Mouse (Mus musculus): ENCODE results near the gene Gm9918. TPM values are rescaled to one million over a fixed set of nuclear protein-coding genes. Genes with fewer than 3 reads are reported as not detected.

Gm9918 gene
- polyA plus RNA-seq, 1 experiment from 2014 or later, result 0.57 TPM

GRCm38 (mm10) chr15:102282463-102283292 lies 12.3 kb downstream of the Gm9918 start:
- no peaks in the 10 kb centered on the region for H3K27me3 ChIP-seq (ENCODE audit: control insufficient read depth, insufficient read depth, low read depth, low read length)
- H3K9ac ChIP-seq (ENCODE audit: low read length), result no peak overlapping the region
- peaks cover 15% of the 10 kb centered on the region for H3K4me1 ChIP-seq (replicated peaks; ENCODE audit: control insufficient read depth, insufficient read depth, low read length)
- no peaks in the 10 kb centered on the region for H3K9me3 ChIP-seq (ENCODE audit: control insufficient read depth, low read length)
- peaks cover 5% of the 10 kb centered on the region for H3K36me3 ChIP-seq (ENCODE audit: control insufficient read depth, insufficient read depth, low read length)
- 73% methylated on average over 8 of the region's 8 CpGs for WGBS
- no peak overlapping the region for H3K27ac ChIP-seq (ENCODE audit: low read length)
- ATAC-seq (ENCODE audit: low read depth), result no peak
- H3K4me2 ChIP-seq (ENCODE audit: low read depth, low read length), result no peak overlapping the region
- no peak overlapping the region for H3K4me3 ChIP-seq (ENCODE audit: low read length)

GRCm38 (mm10) chr15:102283648-102284047 lies 13.3 kb downstream of the Gm9918 start:
- no peaks in the 10 kb centered on the region for H3K27me3 ChIP-seq (ENCODE audit: control insufficient read depth, insufficient read depth, low read depth, low read length)
- H3K4me2 ChIP-seq (ENCODE audit: low read depth, low read length), result no peak overlapping the region
- H3K4me1 ChIP-seq (replicated peaks; ENCODE audit: control insufficient read depth, insufficient read depth, low read length), result peaks cover 15% of the 10 kb centered on the region
- 67% methylated on average over 3 of the region's 3 CpGs for WGBS
- H3K9ac ChIP-seq (ENCODE audit: low read length), result no peak overlapping the region
- no peak overlapping the region for H3K4me3 ChIP-seq (ENCODE audit: low read length)
- ATAC-seq (ENCODE audit: low read depth), result no peak
- H3K9me3 ChIP-seq (ENCODE audit: control insufficient read depth, low read length), result no peaks in the 10 kb centered on the region
- peaks cover 5% of the 10 kb centered on the region for H3K36me3 ChIP-seq (ENCODE audit: control insufficient read depth, insufficient read depth, low read length)
- no peak overlapping the region for H3K27ac ChIP-seq (ENCODE audit: low read length)

- 0 out of 2 replicates have a peak, but pooled peaks cover 2% of the 10 kb centered on the region for H3K4me1 ChIP-seq (replicated peaks; ENCODE audit: control insufficient read depth, insufficient read depth, low read length)
- no peak overlapping the region for H3K27ac ChIP-seq (ENCODE audit: low read length)
- peak; percentile 44; the same call in 1 of the 2 replicates for ATAC-seq (ENCODE audit: low read depth)
Measured at GRCm38 (mm10) chr15:102287395-102287794, 17.0 kb downstream of the Gm9918 start.

GRCm38 (mm10) chr15:102295633-102296367 lies 25.4 kb downstream of the Gm9918 start, which contains the start of gene Espl1:
Espl1 (plus strand) TSS chr15:102296266.
- peaks cover 5% of the 10 kb centered on the region; the same call in 1 of the 2 replicates for H3K4me1 ChIP-seq (replicated peaks; ENCODE audit: control insufficient read depth, insufficient read depth, low read length)
- peak within 1 kb of the TSS; percentile 36; the same call in 1 of the 2 replicates for H3K27ac ChIP-seq (ENCODE audit: low read length)
- peak within 1 kb of the TSS; percentile 89 for H3K4me2 ChIP-seq (ENCODE audit: low read depth, low read length)
- no peaks in the 10 kb centered on the region for H3K27me3 ChIP-seq (ENCODE audit: control insufficient read depth, insufficient read depth, low read depth, low read length)
- ATAC-seq (ENCODE audit: low read depth), result peak; percentile 100
- WGBS, result 6% methylated on average over 25 of the region's 25 CpGs
- peak within 1 kb of the TSS; percentile 79 for H3K4me3 ChIP-seq (ENCODE audit: low read length)
- H3K9ac ChIP-seq (ENCODE audit: low read length), result peak within 1 kb of the TSS; percentile 78
- H3K9me3 ChIP-seq (ENCODE audit: control insufficient read depth, low read length), result no peaks in the 10 kb centered on the region
- peaks cover 15% of the 10 kb centered on the region for H3K36me3 ChIP-seq (ENCODE audit: control insufficient read depth, insufficient read depth, low read length)

More at GRCm38 (mm10) chr15:102287395-102287794, 17.0 kb downstream of the Gm9918 start:
- H3K4me3 ChIP-seq (ENCODE audit: low read length), result no peak overlapping the region
- H3K9ac ChIP-seq (ENCODE audit: low read length), result no peak overlapping the region
- no peaks in the 10 kb centered on the region for H3K9me3 ChIP-seq (ENCODE audit: control insufficient read depth, low read length)
- no peak overlapping the region for H3K4me2 ChIP-seq (ENCODE audit: low read depth, low read length)
- no peaks in the 10 kb centered on the region for H3K36me3 ChIP-seq (ENCODE audit: control insufficient read depth, insufficient read depth, low read length)
- H3K27me3 ChIP-seq (ENCODE audit: control insufficient read depth, insufficient read depth, low read depth, low read length), result no peaks in the 10 kb centered on the region

- Histone ChIP-seq H3K4me1 (replicated peaks; ENCODE audit: control insufficient read depth, insufficient read depth, low read length) (peaks cover 5% of the 10 kb centered on the region; the same call in 1 of the 2 replicates), H3K9ac (ENCODE audit: low read length) (peak overlapping the region; percentile 78), H3K36me3 (ENCODE audit: control insufficient read depth, insufficient read depth, low read length) (peaks cover 20% of the 10 kb centered on the region), H3K4me3 (ENCODE audit: low read length) (peak overlapping the region; percentile 79), H3K4me2 (ENCODE audit: low read depth, low read length) (peak overlapping the region; percentile 89), H3K9me3 (ENCODE audit: control insufficient read depth, low read length) (no peaks in the 10 kb centered on the region), H3K27me3 (ENCODE audit: control insufficient read depth, insufficient read depth, low read depth, low read length) (no peaks in the 10 kb centered on the region), H3K27ac (ENCODE audit: low read length) (peak overlapping the region; percentile 36; the same call in 1 of the 2 replicates)
- 3% methylated on average over 24 of the region's 24 CpGs for WGBS
- peak; percentile 50 for ATAC-seq (ENCODE audit: low read depth)
Measured at GRCm38 (mm10) chr15:102296368-102297006, 26.1 kb downstream of the Gm9918 start.

- Histone ChIP-seq H3K9me3 (ENCODE audit: control insufficient read depth, low read length) (no peaks in the 10 kb centered on the region), H3K36me3 (ENCODE audit: control insufficient read depth, insufficient read depth, low read length) (peaks cover 49% of the 10 kb centered on the region), H3K4me3 (ENCODE audit: low read length) (no peak overlapping the region), H3K27ac (ENCODE audit: low read length) (no peak overlapping the region), H3K4me2 (ENCODE audit: low read depth, low read length) (no peak overlapping the region), H3K4me1 (replicated peaks; ENCODE audit: control insufficient read depth, insufficient read depth, low read length) (no peaks in the 10 kb centered on the region), H3K9ac (ENCODE audit: low read length) (no peak overlapping the region), H3K27me3 (ENCODE audit: control insufficient read depth, insufficient read depth, low read depth, low read length) (no peaks in the 10 kb centered on the region)
- WGBS, result 59% methylated on average over 6 of the region's 6 CpGs
- ATAC-seq (ENCODE audit: low read depth), result peak; percentile 91
Measured at GRCm38 (mm10) chr15:102302542-102302941, 32.2 kb downstream of the Gm9918 start.

GRCm38 (mm10) chr15:102308717-102309116 lies 38.4 kb downstream of the Gm9918 start:
- no peaks in the 10 kb centered on the region for H3K9me3 ChIP-seq (ENCODE audit: control insufficient read depth, low read length)
- no peak overlapping the region for H3K27ac ChIP-seq (ENCODE audit: low read length)
- H3K27me3 ChIP-seq (ENCODE audit: control insufficient read depth, insufficient read depth, low read depth, low read length), result no peaks in the 10 kb centered on the region
- no peaks in the 10 kb centered on the region for H3K4me1 ChIP-seq (replicated peaks; ENCODE audit: control insufficient read depth, insufficient read depth, low read length)
- no peak for ATAC-seq (ENCODE audit: low read depth)
- peaks cover 42% of the 10 kb centered on the region for H3K36me3 ChIP-seq (ENCODE audit: control insufficient read depth, insufficient read depth, low read length)
- WGBS, result 80% methylated on average over 9 of the region's 9 CpGs
- H3K9ac ChIP-seq (ENCODE audit: low read length), result no peak overlapping the region
- no peak overlapping the region for H3K4me2 ChIP-seq (ENCODE audit: low read depth, low read length)
- H3K4me3 ChIP-seq (ENCODE audit: low read length), result no peak overlapping the region

- H3K4me3 ChIP-seq (ENCODE audit: low read length), result no peak overlapping the region
- H3K36me3 ChIP-seq (ENCODE audit: control insufficient read depth, insufficient read depth, low read length), result peaks cover 33% of the 10 kb centered on the region
- H3K27me3 ChIP-seq (ENCODE audit: control insufficient read depth, insufficient read depth, low read depth, low read length), result no peaks in the 10 kb centered on the region
- H3K27ac ChIP-seq (ENCODE audit: low read length), result peak overlapping the region; percentile 76
- no peak overlapping the region for H3K9ac ChIP-seq (ENCODE audit: low read length)
- no peak overlapping the region; the same call in 1 of the 2 replicates for H3K4me2 ChIP-seq (ENCODE audit: low read depth, low read length)
- ATAC-seq (ENCODE audit: low read depth), result peak; percentile 96
- H3K4me1 ChIP-seq (replicated peaks; ENCODE audit: control insufficient read depth, insufficient read depth, low read length), result no peaks in the 10 kb centered on the region
- 36% methylated on average over 10 of the region's 10 CpGs for WGBS
- H3K9me3 ChIP-seq (ENCODE audit: control insufficient read depth, low read length), result no peaks in the 10 kb centered on the region
Measured at GRCm38 (mm10) chr15:102310074-102310845, 39.9 kb downstream of the Gm9918 start.
